Mouse (Mus musculus) ES-Bruce4 (cell line): ENCODE measurements at regions not wholly inside any gene's neighbourhood (a gene's known extent, or its start where the extent isn't known, plus 50 kb on each side); places are given as distances from the start of the nearest gene placed in this dataset.

Experiments used
- CTCF ChIP-seq: IDR thresholded peaks from one replicate; pipeline ENCODE4 v1.8.1; 2011; ENCODE audit warnings: low read depth, low read length
- EP300 ChIP-seq: IDR thresholded peaks from 2 replicates; pipeline ENCODE4 v1.6.1; 2011; ENCODE audit warnings: low read depth, low read length; ENCODE audit not compliant: insufficient read depth
- POLR2A ChIP-seq: IDR thresholded peaks from one replicate; pipeline ENCODE4 v1.8.1; 2011; ENCODE audit warnings: low read length; ENCODE audit not compliant: insufficient read depth

DNA sequence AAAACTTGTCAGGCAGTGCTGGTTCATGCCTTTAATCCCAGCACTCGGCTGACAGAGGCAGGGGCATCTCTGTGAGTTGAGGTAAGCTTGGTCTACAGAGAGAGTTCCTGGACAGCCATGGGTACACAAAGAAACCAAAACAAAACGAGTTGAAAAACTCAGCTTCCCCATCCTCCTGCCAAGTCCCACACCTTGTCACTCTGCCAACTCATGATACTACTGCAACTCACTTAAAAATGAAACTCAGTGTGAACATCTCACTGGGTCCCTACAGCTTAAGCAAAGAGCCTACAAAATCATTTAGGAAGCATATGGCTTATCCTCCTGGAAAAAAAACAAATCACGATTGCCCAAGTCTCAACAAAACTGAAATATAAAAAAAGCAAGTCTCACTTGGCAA lies 76.7 kb upstream of the 4930412O13Rik start:
- no peak for TF ChIP-seq EP300
- TF ChIP-seq CTCF = no peak
- no peak for TF ChIP-seq POLR2A
